Mouse (Mus musculus) fibroblast of lung, adult 2 months (primary cell): Measurements from ENCODE around the gene Tmem216.

ENCODE experiments used
- DNase-seq: peaks from one replicate; pipeline ENCODE4 v3.0.0-alpha.2; 2011; ENCODE audit warnings: low read depth

The Tmem216 gene

DNA sequence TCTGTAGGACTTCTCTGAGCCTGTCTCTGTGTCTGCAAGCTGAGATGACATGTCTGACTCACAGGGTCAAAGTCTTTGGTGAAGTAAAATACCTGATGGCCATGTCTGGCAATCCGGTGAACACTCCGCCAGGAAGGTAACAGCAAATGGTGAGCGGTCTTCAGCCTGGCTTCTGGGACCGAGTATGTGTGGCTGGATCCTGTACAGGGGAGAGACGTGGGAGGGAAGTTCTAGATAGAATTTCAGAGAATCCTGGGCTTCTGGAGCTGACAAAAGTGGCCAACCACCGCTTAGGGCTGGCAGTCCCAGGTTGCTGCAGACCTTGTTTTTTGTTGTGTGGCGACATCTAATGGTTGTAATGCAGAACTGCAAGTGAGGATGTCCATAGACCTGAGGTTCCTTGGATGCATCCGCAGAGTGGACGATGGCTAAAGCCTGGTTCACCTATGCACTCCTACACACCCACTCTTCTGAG, 69.7 kb downstream of the Tmem216 start:
- DNase-seq = peak; percentile 37
